Comparison of ENCODE assay signal across 10 mouse cellular contexts in the genomic region with DNA sequence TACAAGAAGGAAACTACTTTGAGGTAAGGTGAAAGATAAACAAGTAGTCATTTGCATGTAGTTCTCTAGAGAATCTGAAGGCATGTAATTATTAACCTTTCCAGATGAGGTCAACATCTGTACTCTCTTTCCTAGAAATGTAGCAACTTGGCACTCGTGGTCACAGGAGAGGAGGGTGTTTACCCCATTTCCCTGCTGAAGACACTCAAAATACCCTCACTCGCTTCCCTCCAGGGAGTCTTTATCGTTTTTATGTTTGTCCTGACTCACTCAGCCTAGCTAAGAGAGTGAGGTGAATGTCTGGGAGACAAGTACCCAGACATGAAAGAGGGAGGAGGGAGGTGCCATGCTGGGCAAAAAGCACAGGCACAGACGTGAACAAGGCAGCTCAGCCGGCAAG.
DNase-seq lines count a peak whose midpoint lies in the region; ATAC-seq and TF ChIP-seq lines count a peak whose summit lies in the region.
"Had no signal": no experiment of that assay in that cellular context is flagged by ENCODE, and none has a peak within 500 bp of the region (broad histone marks: within the 10 kb centered on the region; RNA-seq: fewer than 3 reads in every experiment).

No protein-coding gene starts in this region.

- ATAC-seq in lung, embryonic 14.5 days (ENCODE audit: insufficient read depth) = no peak
- ATAC-seq in midbrain, embryonic 16.5 days = no peak; the same call in 1 of the 2 replicates

- H3K9ac ChIP-seq in lung, embryonic 14.5 days = no peak overlapping the region
- H3K9ac ChIP-seq in midbrain, embryonic 16.5 days (ENCODE audit: low read depth, low read length) = no peak overlapping the region

- WGBS in lung, embryonic 14.5 days = 22% methylated on average over 5 of the region's 5 CpGs
- WGBS in midbrain, embryonic 16.5 days = 23% methylated on average over 5 of the region's 5 CpGs

- H3K9me3 ChIP-seq in lung, embryonic 14.5 days (ENCODE audit: low read depth, low read length) = no peaks in the 10 kb centered on the region
- H3K9me3 ChIP-seq in midbrain, embryonic 16.5 days (replicated peaks; ENCODE audit: control insufficient read depth, low read length, poor library complexity, severe bottlenecking) = no peaks in the 10 kb centered on the region

- H3K27ac ChIP-seq in gastrocnemius, adult 2 months = peak overlapping the region; percentile 95
- H3K27ac ChIP-seq in lung, embryonic 14.5 days (ENCODE audit: low read depth) = peak overlapping the region; percentile 69
- H3K27ac ChIP-seq in midbrain, embryonic 16.5 days (ENCODE audit: low read length) = peak overlapping the region; percentile 58; the same call in 1 of the 2 replicates

- no peak overlapping the region for H3K4me2 ChIP-seq in lung, embryonic 14.5 days
- no peak overlapping the region; the same call in 1 of the 2 replicates for H3K4me2 ChIP-seq in midbrain, embryonic 16.5 days (ENCODE audit: low read length)

- H3K36me3 ChIP-seq in lung, embryonic 14.5 days (ENCODE audit: insufficient read depth) = peaks cover 56% of the 10 kb centered on the region
- H3K36me3 ChIP-seq in midbrain, embryonic 16.5 days (ENCODE audit: control insufficient read depth, insufficient read depth, low read length) = no peaks in the 10 kb centered on the region

- DNase-seq in gastrocnemius, adult 2 months = no peak
- no peak for DNase-seq in gastrocnemius, postnatal 4 days (ENCODE audit: low spot score in 2 of 2)
- no peak for DNase-seq in lung, embryonic 14.5 days
- DNase-seq in lung, adult 18-20 months = no peak
- peak; percentile 23 for DNase-seq in forelimb bud, embryonic 11.5 days (ENCODE audit: low read depth, low spot score)
- DNase-seq in adrenal gland, postnatal 25 days = no peak
- DNase-seq in Muller cell, postnatal 12 days (ENCODE audit: inconsistent ontology term) = no peak
- DNase-seq: adrenal gland, adult 8-10 months; cerebellum, postnatal 14 days had no signal

- H3K4me1 ChIP-seq in lung, embryonic 14.5 days (ENCODE audit: insufficient read depth) = peaks cover 24% of the 10 kb centered on the region
- H3K4me1 ChIP-seq in midbrain, embryonic 16.5 days (ENCODE audit: control insufficient read depth, insufficient read depth, low read length) = peaks cover 20% of the 10 kb centered on the region

- intact Hi-C loops in gastrocnemius, adult 2 months (cut with DNase I) = no loop called here

- no peak for TF ChIP-seq CTCF in gastrocnemius, adult 2 months (IDR thresholded peaks at IDR 0.05)
- TF ChIP-seq CTCF in lung, embryonic 14.5 days (IDR thresholded peaks at IDR 0.05; ENCODE audit: low read depth) = no peak

- H3K27me3 ChIP-seq in lung, embryonic 14.5 days (ENCODE audit: insufficient read depth, low read length) = no peaks in the 10 kb centered on the region
- no peaks in the 10 kb centered on the region for H3K27me3 ChIP-seq in midbrain, embryonic 16.5 days (ENCODE audit: control insufficient read depth, insufficient read depth, low read depth, low read length)

- H3K4me3 ChIP-seq in gastrocnemius, adult 2 months = no peak overlapping the region
- no peak overlapping the region for H3K4me3 ChIP-seq in lung, embryonic 14.5 days (ENCODE audit: low read depth, low read length)
- no peak overlapping the region for H3K4me3 ChIP-seq in midbrain, embryonic 16.5 days (ENCODE audit: low read depth, low read length)
